Mouse (Mus musculus): ENCODE data around the gene Utp14a.
"Not testable (repeated sequence)": the region's sequence is repeated elsewhere in the genome, so short reads cannot be mapped to it uniquely, and the experiment has no call there.

Gene Utp14a

GRCm38 (mm10) chrX:48256468-48257007 lies at the start of gene Utp14a:
Gene Utp14a (plus strand): TSS chrX:48256862.
- DNase-seq (ENCODE audit: low read depth, low spot score) = peak; percentile 93

DNA sequence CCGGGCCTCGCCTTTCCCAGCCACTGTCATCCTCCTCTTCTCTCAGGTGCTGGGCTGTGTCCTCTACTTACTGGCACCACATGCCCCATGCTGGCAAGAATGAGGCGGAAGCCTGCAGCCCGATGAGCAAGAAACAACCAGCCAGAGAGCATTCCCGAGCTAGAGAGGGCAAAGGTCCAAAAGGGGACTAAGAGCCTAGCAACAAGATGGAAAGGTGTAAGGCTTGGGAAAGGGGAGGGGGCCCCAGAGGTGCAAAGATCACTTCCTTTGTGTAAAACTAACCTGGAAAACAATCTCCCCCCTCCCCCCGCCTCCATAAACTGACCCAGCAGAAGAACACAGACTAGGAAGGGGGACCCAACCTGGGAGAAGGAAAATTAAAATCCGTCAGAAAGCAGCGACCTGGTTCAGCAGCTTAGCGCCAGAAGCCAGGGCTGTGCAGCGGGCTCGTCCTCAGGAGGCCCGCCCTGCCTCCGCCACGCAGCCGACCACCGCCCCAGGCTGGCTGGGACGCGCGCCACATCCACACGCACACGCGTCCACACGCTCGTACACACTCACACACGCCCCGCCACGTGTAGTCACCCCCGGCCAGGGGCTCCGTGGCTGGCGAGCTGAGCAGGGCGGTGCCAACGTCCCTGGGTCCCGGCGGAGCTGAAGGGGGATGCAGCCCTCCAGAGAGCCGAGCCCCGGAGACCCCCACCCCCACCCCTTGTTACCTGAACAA lies 48.7 kb upstream of the Utp14a start:
- DNase-seq (ENCODE audit: low read depth, low spot score) = peak; percentile 1

DNA sequence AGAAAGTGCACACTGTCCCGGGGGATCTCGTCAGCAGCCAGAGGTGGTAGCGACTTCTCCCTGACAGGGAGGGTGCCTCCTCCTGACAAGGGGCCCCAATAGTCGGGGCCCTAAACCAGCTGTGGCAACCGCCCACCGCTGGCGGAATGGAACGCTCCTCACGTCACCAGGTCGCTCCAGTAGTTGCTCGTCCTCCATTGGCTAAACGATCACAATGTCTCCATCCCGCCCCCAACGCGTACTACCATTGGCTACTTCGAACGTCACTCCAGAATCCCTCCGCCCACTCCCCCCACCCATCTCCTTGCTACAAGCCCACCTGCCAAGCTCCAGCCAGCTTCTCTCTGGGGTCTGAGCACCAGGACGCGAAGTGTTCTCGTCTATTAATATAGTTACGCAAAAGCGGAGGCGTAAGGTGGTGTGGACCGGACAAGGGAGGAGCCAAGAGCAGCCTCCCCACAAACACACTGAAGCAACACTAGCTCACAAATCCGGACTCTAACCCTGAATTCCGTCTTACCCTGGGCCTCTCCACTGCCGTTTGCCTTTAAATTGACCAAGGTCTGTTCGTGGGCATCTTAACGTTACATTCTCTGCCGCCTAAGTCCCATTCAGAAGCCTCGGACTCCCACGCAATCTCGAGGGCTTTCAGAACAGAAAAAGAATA lies 48.0 kb upstream of the Utp14a start, which contains the start of gene Zdhhc9:
Gene Zdhhc9, minus strand, starts transcription at position 360 of the 667 bp plus-strand sequence.
- peak; percentile 80 for DNase-seq (ENCODE audit: low read depth, low spot score)

GRCm38 (mm10) chrX:48209746-48210145 lies 46.9 kb upstream of the Utp14a start:
- DNase-seq (ENCODE audit: low read depth, low spot score) = not testable (repeated sequence)

DNA sequence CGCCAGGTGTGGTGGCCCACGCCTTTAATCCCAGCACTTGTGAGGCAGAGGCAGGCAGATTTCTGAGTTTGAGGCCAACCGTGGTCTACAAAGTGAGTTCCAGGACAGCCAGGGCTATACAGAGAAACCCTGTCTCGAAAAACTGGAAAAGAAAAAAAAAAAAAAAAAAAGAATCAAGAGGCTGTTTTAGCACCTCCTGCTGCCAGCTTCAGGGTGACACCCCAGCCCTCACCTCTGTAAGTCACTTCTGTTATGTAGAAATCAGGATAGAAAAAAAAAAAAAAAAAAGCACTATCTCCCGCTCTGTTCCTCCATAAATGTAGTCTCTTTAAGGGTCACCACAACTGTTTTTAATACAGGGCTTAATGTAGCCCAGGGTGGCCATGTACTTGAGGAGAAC lies 37.2 kb upstream of the Utp14a start:
- no peak for DNase-seq (ENCODE audit: low read depth, low spot score)

DNA sequence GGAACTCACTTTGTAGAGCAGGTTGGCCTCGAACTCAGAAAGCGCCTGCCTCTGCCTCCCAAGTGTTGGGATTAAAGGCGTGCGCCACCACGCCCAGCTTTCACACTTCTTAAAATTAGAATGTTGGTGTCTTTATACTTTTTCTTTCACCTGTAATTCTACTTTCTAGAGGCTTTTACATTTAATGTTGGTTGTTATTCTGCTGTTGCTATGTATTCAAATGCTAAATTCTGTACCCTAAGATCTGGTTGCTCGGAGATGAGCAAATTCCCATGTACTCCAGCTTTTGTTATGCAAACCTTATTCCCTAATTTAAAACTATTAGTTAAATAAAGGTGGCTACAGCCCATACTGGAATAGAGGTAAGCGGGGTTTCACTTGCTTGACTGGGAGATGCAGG lies 34.0 kb upstream of the Utp14a start:
- no peak for DNase-seq (ENCODE audit: low read depth, low spot score)

GRCm38 (mm10) chrX:48226225-48226624 lies 30.4 kb upstream of the Utp14a start:
- no peak for DNase-seq (ENCODE audit: low read depth, low spot score)

DNA sequence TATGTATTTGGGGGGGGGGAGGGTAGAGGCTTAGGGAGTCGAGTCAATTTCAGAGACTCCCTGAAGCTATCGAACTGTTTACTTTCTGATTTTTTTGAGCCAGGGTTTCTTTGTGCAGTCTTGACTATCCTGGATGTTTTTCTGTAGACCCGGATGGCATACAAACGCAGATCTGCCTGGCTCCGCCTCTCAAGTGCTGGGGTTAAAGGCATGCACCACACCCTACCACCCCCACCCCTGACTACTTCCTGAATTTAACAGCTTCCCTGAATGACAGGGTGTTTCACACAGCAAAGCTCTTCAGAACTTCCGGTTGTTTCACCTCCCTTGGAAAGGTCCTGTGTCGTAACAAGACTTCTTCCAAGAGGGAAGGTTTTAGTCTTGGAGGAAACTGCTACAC lies 22.2 kb upstream of the Utp14a start:
- peak; percentile 18 for DNase-seq (ENCODE audit: low read depth, low spot score)

- DNase-seq (ENCODE audit: low read depth, low spot score) = no peak
Measured at GRCm38 (mm10) chrX:48255830-48256428, 733 bp upstream of the Utp14a start.

- peak; percentile 0 for DNase-seq (ENCODE audit: low read depth, low spot score)
Measured at GRCm38 (mm10) chrX:48257011-48257410, 349 bp downstream of the Utp14a start.

GRCm38 (mm10) chrX:48271671-48272070 lies 15.0 kb downstream of the Utp14a start:
- DNase-seq (ENCODE audit: low read depth, low spot score) = no peak

DNA sequence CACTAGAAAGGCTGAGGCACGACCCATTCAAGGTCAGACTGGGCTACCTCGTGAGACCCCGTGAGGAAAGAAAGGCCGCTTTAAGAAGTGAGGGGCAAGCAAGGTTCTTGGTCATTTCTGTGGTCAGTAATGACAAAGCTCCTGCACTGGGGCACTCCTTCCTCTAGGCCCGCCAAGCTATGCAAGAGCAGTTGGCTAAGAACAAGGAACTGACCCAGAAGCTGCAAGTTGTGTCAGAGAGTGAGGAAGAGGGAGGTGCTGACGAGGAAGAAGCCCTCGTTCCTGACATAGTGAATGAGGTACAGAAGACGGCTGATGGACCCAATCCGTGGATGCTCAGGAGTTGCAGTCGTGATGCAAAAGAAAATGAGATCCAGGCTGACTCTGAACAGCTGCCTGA lies 18.0 kb downstream of the Utp14a start:
- DNase-seq (ENCODE audit: low read depth, low spot score) = no peak

DNA sequence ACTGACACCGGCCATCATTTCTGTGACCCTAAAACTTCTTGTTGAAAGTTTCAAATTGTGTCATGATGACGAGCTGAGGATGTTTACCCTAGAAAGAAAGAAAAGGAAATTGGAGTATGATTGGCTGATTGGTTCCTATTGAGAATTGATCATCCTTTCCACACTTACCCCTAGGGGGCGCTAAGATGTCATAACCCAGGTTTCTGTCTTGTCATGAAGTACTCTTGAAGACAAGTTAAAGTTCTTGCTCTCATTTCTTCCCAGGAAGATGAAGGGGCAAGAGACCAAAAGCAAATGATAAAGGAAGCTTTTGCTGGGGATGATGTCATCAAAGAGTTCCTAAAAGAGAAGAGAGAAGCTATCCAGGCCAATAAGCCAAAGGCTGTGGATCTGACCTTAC lies 21.4 kb downstream of the Utp14a start:
- no peak for DNase-seq (ENCODE audit: low read depth, low spot score)

- peak; percentile 90 for DNase-seq (ENCODE audit: low read depth, low spot score)
Measured at GRCm38 (mm10) chrX:48284386-48285005, 27.8 kb downstream of the Utp14a start.

DNA sequence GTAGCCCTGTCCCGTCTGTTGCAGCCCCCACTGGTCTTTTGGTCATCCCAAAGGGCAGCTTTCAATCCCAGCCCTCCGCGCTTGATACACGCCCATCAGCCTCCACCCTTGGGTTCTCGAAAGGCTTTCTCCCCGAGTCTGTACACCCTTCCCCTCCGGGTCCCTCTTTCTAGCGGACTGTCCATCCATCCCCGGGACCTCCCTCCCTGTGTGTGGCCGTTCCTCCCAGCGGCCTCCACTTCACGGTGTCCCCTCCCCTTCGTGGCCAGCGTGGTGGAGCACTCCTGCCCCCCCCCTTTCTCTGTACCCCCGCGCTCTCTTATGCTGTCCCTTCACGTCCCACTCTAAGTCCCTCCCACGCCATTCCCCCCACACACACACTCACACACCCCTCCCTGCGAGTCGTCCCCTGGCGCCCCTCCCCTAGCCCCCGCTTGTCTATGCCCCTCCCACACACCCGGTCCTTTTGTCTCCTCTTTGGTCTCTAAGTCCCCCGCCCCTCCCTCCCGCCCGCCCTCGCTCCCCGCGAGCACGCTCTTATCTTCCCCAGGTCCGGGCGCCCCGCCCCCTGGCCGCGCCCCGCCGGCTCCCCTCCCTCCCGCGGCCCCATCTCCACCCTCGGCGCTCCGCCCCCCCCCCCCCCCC lies 28.5 kb downstream of the Utp14a start:
- peak; percentile 86 for DNase-seq (ENCODE audit: low read depth, low spot score)

DNA sequence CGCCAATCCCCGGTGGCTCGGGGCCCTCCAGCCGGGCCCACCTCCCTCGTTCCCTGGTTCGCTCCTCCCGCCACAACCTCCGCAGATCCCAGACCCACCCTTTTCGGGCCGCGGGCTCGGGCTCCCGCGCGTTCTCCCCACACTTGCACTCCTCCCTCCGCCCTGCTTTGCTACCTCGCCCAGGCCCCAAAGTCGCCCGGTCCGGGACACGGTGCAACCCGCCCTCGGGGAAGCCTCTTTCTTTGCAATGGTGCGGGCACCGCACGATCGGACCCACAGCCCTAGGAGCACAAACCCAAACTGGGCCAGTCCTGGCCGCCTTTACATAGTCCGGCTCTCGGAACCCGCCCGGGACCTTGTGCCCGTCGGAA lies 29.0 kb downstream of the Utp14a start:
- no peak for DNase-seq (ENCODE audit: low read depth, low spot score)

DNA sequence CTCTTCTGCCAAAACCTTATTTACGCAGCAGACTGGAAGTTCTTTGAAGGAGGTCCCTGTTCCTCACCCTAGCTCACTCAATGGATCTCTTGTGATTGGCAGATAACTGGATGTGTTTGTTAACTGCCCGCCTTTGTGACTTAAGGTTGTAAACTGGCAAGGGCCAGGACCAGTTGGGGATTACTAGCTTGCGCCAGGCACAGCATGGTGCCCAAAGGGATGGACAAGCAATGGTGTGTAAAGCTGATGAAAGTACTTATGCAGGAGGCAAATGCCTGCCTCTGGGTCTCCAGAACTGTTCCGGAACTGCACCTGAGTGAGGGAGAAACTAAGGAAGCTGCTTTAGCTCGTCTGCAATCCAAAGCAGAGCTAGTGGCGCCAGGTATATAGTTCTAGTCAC lies 29.8 kb downstream of the Utp14a start:
- no peak for DNase-seq (ENCODE audit: low read depth, low spot score)

- no peak for DNase-seq (ENCODE audit: low read depth, low spot score)
Measured at GRCm38 (mm10) chrX:48288008-48288407, 31.3 kb downstream of the Utp14a start.

GRCm38 (mm10) chrX:48291413-48291812 lies 34.8 kb downstream of the Utp14a start:
- DNase-seq (ENCODE audit: low read depth, low spot score) = no peak

DNA sequence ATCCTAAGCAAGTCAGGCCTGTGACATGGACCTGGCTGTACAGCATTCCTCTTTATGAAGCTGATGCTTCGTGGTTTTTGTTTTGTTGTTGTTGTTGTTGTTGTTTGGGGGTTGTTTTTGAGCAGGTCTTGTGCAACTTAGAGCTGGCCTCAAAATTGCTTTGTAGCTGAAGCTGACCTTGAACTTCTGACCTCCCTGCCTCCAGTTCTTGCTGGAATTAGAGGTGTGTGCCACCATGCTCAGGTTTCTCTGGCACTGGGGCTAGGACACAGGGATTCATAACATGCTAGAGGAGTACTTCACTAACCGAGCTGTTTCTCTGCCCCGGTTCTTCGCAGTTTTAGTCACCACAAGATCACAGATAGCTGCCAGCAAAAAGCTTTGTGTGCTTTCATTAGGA lies 48.7 kb downstream of the Utp14a start:
- DNase-seq (ENCODE audit: low read depth, low spot score) = no peak

DNA sequence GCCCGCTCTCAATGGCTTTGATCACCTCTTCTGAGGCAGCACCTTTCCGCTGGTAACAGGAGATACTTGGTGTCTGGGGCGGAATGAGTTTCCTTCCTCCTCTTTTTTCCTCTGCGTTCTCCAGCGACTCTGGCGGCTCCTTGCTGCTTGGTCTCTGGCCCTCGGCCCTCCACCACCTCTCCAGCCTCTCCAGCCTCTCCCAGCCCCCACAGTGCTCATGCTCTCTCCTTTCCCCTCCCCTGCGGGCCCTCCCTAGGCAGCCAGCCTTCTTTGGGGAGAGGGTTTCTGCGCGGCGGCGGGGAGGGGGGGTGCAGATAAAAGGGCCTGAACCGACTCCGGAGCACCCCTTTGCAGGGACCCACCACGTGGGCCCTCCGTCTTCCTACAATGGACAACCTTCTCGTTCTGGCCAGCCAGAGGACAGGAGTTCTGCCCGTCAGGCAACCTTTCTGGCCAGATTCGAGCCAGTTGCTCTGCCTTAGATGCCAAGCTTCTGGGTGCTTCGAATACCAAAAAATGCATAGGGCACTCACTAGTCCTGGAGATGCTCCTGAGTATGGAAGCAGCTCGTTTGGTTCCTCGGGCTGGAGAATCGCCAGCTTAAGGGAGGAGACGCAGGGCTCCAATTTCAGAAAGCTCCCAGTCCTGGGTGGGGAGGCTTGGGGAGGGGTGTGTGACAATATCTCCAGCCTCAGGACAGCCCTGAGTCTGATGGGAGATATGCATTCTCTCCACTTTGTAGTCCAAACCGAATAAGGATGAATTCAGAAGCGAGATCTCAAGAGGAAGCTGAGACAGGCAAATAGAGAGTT lies 54.2 kb downstream of the Utp14a start:
- no peak for DNase-seq (ENCODE audit: low read depth, low spot score)

All from skeletal muscle tissue, adult 2 months (tissue).